Mouse (Mus musculus) neural tube, embryonic 14.5 days (tissue): ENCODE measurements at regions not wholly inside any gene's neighbourhood (a gene's known extent, or its start where the extent isn't known, plus 50 kb on each side); places are given as distances from the start of the nearest gene placed in this dataset.

ENCODE experiments used
- ATAC-seq: fragments of 200-750 bp; cut with Nextera tagmentation; 2 replicates; pipeline ENCODE4 v1.8.0; 2017; ENCODE audit warnings: low read depth, mild to moderate bottlenecking, moderate TSS enrichment, moderate library complexity
- H3K27ac ChIP-seq: fragments of 300-500 bp; sonication (generic); 2 replicates; pipeline ENCODE4 v1.5.1; 2014; ENCODE audit warnings: low read depth, mild to moderate bottlenecking, control low read depth, low read length, moderate library complexity, mixed read lengths
- H3K27me3 ChIP-seq: fragments of 300-500 bp; sonication (generic); 2 replicates; pipeline ENCODE4 v1.6.1; 2014; ENCODE audit warnings: low read length; ENCODE audit not compliant: control insufficient read depth, insufficient read depth
- H3K36me3 ChIP-seq: fragments of 300-500 bp; sonication (generic); 2 replicates; pipeline ENCODE4 v1.6.1; 2014; ENCODE audit warnings: low read length, mixed read lengths; ENCODE audit not compliant: control insufficient read depth, insufficient read depth
- H3K4me1 ChIP-seq: fragments of 300-500 bp; sonication (generic); 2 replicates; pipeline ENCODE4 v1.6.1; 2014; ENCODE audit warnings: low read length; ENCODE audit not compliant: control insufficient read depth, insufficient read depth
- H3K4me2 ChIP-seq: fragments of 300-500 bp; sonication (generic); 2 replicates; pipeline ENCODE4 v1.6.1; 2014; ENCODE audit warnings: mild to moderate bottlenecking, low read depth, low read length, control low read depth
- H3K4me3 ChIP-seq: fragments of 300-500 bp; sonication (generic); 2 replicates; pipeline ENCODE4 v1.5.1; 2014; ENCODE audit warnings: low read depth, low read length, control low read depth, mixed read lengths
- H3K9ac ChIP-seq: fragments of 300-500 bp; sonication (generic); replicated peaks from 2 replicates; pipeline ENCODE4 v1.6.1; 2014; ENCODE audit warnings: low read depth, mild to moderate bottlenecking, control low read depth, low read length, mixed read lengths
- H3K9me3 ChIP-seq: fragments of 300-500 bp; sonication (generic); 2 replicates; pipeline ENCODE4 v1.6.1; 2016; ENCODE audit warnings: low read length; ENCODE audit not compliant: control insufficient read depth
- WGBS: fragments of 180-500 bp; shearing (Covaris S2); extraction: QIAGEN DNeasy Blood & Tissue Kit; methylation state at CpG from one replicate; pipeline ENCODE4 v1.1.7; 2014; 5-methylcytosine and 5-hydroxymethylcytosine counted together

DNA sequence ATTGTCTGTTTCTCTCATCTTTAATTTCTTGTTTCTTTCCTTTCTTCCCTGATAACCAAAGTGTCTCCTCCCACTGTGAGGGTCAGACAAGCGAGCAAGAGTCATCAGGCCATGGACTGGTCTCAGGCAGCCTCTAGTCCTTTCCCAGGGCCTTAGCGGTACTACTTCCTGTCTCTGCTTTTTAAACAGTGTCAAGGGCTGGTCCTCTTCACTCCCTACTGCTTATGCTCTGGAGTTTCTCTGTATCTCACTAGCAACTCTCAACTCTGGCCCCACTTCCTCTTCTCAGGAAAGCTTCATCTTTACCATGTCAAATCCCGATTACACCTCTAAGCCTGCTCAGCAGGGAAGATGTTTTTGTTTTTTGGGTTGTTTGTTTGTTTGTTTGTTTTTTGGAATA lies 124.1 kb downstream of the Pten start:
- no peak for ATAC-seq
- H3K4me3 ChIP-seq = no peak overlapping the region

GRCm38 (mm10) chr19:32884279-32884678 lies 127.0 kb downstream of the Pten start:
- H3K4me2 ChIP-seq = no peak overlapping the region
- 83% methylated on average over 3 of the region's 3 CpGs for WGBS
- H3K36me3 ChIP-seq = no peaks in the 10 kb centered on the region
- no peak overlapping the region for H3K27ac ChIP-seq
- H3K9me3 ChIP-seq = no peaks in the 10 kb centered on the region
- no peak overlapping the region for H3K4me3 ChIP-seq
- H3K27me3 ChIP-seq = no peaks in the 10 kb centered on the region
- H3K4me1 ChIP-seq = no peaks in the 10 kb centered on the region
- no peak for ATAC-seq
- no peak overlapping the region for H3K9ac ChIP-seq

More for the DNA sequence above, 124.1 kb downstream of the Pten start:
- no peak overlapping the region for H3K27ac ChIP-seq
- no peak overlapping the region for H3K4me2 ChIP-seq
- H3K27me3 ChIP-seq = no peaks in the 10 kb centered on the region
- H3K36me3 ChIP-seq = no peaks in the 10 kb centered on the region
- no peaks in the 10 kb centered on the region for H3K4me1 ChIP-seq
- no peaks in the 10 kb centered on the region for H3K9me3 ChIP-seq
- no peak overlapping the region for H3K9ac ChIP-seq
- WGBS = 92% methylated on average over 3 of the region's 3 CpGs

GRCm38 (mm10) chr19:32885481-32886131 lies 128.3 kb downstream of the Pten start:
- Histone ChIP-seq H3K36me3 (no peaks in the 10 kb centered on the region), H3K27me3 (no peaks in the 10 kb centered on the region), H3K4me2 (no peak overlapping the region), H3K4me3 (no peak overlapping the region), H3K27ac (no peak overlapping the region), H3K4me1 (no peaks in the 10 kb centered on the region), H3K9ac (no peak overlapping the region), H3K9me3 (no peaks in the 10 kb centered on the region)
- WGBS = 53% methylated on average over 12 of the region's 12 CpGs
- ATAC-seq = peak; percentile 28; the same call in 1 of the 2 replicates

DNA sequence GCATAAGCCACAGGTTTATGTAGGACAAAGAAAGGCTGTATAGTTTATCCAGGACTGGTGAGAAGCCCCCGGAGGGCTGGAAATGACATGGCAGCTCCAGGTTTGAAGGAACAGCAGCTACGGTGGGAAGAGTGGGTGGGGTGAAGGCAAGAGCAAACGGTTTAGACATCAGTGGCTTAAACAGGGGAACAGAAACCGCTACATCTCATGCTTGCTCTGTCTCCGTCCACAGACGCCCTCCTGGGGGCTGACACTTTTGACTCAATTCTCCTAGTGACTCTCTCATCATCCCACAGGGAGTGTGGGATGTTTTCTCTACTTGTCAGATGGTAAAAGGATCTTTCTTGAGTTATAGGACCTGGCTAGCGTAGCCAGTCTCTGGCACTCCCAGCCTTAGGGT lies 129.9 kb downstream of the Pten start:
- no peaks in the 10 kb centered on the region for H3K27me3 ChIP-seq
- no peak overlapping the region for H3K4me2 ChIP-seq
- no peaks in the 10 kb centered on the region for H3K9me3 ChIP-seq
- H3K4me3 ChIP-seq = no peak overlapping the region
- no peaks in the 10 kb centered on the region for H3K4me1 ChIP-seq
- H3K27ac ChIP-seq = no peak overlapping the region
- H3K36me3 ChIP-seq = no peaks in the 10 kb centered on the region
- no peak overlapping the region for H3K9ac ChIP-seq
- 78% methylated on average over 7 of the region's 7 CpGs for WGBS
- no peak for ATAC-seq

GRCm38 (mm10) chr19:32888616-32889305 lies 131.5 kb downstream of the Pten start:
- ATAC-seq = no peak
- Histone ChIP-seq H3K4me2 (no peak overlapping the region), H3K4me3 (no peak overlapping the region), H3K27me3 (no peaks in the 10 kb centered on the region), H3K27ac (no peak overlapping the region), H3K9me3 (no peaks in the 10 kb centered on the region), H3K4me1 (no peaks in the 10 kb centered on the region), H3K36me3 (no peaks in the 10 kb centered on the region), H3K9ac (no peak overlapping the region)
- WGBS = 72% methylated on average over 12 of the region's 12 CpGs

DNA sequence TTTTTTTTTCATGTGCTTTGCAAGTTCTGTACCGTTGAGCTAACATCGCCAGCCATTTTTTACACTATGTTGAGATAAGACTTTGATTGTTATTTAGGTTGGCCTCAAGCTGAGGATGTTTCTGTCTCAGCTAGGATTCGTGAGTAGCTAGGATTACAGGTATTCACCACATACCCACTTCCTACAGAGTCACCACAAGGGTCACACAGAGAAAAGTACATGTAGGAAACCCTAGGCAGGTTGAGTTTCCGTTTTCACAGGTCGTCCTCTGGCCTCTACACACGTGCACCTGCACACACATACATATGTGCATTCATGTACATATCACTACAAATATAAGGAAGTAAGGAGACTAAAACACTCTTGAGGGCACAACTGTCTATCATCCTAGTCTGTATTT lies 133.5 kb downstream of the Pten start:
- no peaks in the 10 kb centered on the region for H3K9me3 ChIP-seq
- no peak for ATAC-seq
- H3K4me1 ChIP-seq = no peaks in the 10 kb centered on the region
- no peak overlapping the region for H3K27ac ChIP-seq
- H3K27me3 ChIP-seq = no peaks in the 10 kb centered on the region
- no peak overlapping the region for H3K4me2 ChIP-seq
- no peaks in the 10 kb centered on the region for H3K36me3 ChIP-seq
- WGBS = 93% methylated on average over 6 of the region's 6 CpGs
- no peak overlapping the region for H3K9ac ChIP-seq
- H3K4me3 ChIP-seq = no peak overlapping the region

DNA sequence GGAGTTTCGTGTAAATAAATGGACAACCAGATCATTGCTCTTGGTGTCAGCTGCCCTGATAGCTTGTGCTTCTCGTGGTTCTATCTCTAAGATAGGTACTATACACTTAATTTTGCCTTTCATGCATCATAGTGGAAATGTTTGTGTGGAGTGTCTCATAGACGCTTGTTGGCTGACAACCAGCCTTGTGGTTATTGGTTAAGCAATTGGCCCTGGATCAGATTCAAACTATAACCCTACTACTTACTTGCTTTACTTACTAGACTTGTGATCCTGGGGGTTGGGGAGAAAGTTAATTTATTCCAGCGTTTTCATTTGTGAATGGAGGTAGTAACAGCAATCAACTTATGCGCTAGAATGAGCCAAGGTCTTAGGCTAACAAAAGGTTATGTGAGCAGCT lies 135.2 kb downstream of the Pten start:
- no peak for ATAC-seq
- Histone ChIP-seq H3K36me3 (no peaks in the 10 kb centered on the region), H3K4me1 (no peaks in the 10 kb centered on the region), H3K27ac (no peak overlapping the region), H3K4me2 (no peak overlapping the region), H3K9ac (no peak overlapping the region), H3K27me3 (no peaks in the 10 kb centered on the region), H3K4me3 (no peak overlapping the region), H3K9me3 (no peaks in the 10 kb centered on the region)
- 86% methylated on average over 5 of the region's 5 CpGs for WGBS

DNA sequence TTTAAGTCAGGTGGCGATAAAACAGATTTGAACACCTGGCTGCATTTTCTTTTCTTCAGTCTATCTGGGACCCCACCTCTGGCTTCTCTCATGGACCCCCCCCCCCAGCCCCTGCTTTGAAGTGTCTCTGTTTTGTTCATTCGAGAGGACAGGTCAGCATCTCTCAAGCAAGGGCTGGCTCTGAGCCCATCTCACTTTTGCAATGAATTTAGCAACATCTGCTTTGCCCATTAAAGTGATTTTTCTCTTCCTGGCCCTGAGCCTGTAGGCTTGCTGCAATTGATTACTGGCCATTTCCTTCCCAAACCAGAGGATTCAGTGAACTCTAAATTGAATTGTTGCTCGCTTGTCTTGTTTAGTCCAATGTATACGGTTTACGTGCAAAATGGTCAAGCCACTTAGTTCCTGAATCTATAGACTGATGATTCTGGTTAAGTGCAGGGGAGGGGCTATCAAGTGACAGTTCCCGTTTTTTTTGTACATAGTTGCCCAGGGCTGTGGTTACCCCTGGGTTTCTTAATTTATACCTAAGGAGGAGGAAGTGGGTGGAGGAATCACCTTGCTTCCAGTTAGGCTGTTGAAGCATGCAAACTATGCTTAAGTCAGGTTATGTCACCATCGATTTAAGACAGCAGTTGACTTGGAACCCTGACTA lies 146.3 kb downstream of the Pten start:
- 78% methylated on average over 7 of the region's 7 CpGs for WGBS
- no peak for ATAC-seq
- no peaks in the 10 kb centered on the region for H3K9me3 ChIP-seq

GRCm38 (mm10) chr19:32904517-32904916 lies 147.2 kb downstream of the Pten start:
- Histone ChIP-seq H3K4me2 (no peak overlapping the region), H3K27me3 (no peaks in the 10 kb centered on the region), H3K4me1 (no peaks in the 10 kb centered on the region), H3K4me3 (no peak overlapping the region), H3K27ac (no peak overlapping the region), H3K36me3 (no peaks in the 10 kb centered on the region), H3K9ac (no peak overlapping the region), H3K9me3 (no peaks in the 10 kb centered on the region)
- ATAC-seq = no peak
- 83% methylated on average over 7 of the region's 7 CpGs for WGBS

More for the DNA sequence above, 146.3 kb downstream of the Pten start:
- Histone ChIP-seq H3K4me1 (no peaks in the 10 kb centered on the region), H3K4me2 (no peak overlapping the region), H3K27ac (no peak overlapping the region), H3K27me3 (no peaks in the 10 kb centered on the region), H3K4me3 (no peak overlapping the region), H3K36me3 (no peaks in the 10 kb centered on the region), H3K9ac (no peak overlapping the region)
